12 mouse cellular contexts compared by ENCODE assay signal in the genomic region with DNA sequence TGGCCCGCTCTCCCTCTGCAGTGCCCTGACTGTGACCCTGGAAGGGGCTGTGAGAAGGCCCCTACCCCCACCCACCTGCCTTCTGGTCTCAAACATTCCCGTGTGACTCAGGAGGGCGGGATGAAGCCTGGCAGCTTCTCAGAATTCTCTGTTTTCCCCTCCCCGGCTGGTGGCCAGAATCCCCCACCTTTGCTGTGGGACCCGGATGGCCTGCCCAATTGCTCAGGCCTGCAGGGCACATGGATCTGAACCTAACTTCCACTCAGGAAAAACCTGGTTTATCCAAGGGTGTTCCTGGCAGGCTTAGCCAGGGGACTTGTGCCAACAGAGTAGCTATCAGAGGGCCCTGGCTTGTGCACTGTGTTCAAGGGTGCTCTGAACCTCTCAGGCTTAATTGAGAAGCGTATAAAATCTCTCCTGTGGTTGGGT.
DNase-seq lines count a peak whose midpoint lies in the region; ATAC-seq lines count a peak whose summit lies in the region.
"Had no signal": no experiment of that assay in that cellular context is flagged by ENCODE, and none has a peak within 500 bp of the region (broad histone marks: within the 10 kb centered on the region; RNA-seq: fewer than 3 reads in every experiment).

No protein-coding gene starts in this region.

- ATAC-seq in hindbrain, embryonic 13.5 days (ENCODE audit: low FRiP score): no peak
- no peak for ATAC-seq in hindbrain, embryonic 16.5 days
- peak; percentile 14; the same call in 1 of the 2 replicates for ATAC-seq in limb, embryonic 12.5 days (ENCODE audit: insufficient number of reproducible peaks, insufficient read depth, low FRiP score, low TSS enrichment, low read depth)
- ATAC-seq in CD4-positive, CD25-positive, alpha-beta regulatory T cell, adult 4 months: no peak

- H3K27ac ChIP-seq in hindbrain, embryonic 13.5 days: no peak overlapping the region
- no peak overlapping the region for H3K27ac ChIP-seq in hindbrain, embryonic 16.5 days (ENCODE audit: low read depth, low read length)
- H3K27ac ChIP-seq in limb, embryonic 12.5 days: peak overlapping the region; percentile 89
- H3K27ac ChIP-seq: midbrain, embryonic 12.5 days had no signal

- H3K4me3 ChIP-seq in hindbrain, embryonic 13.5 days: no peak overlapping the region
- H3K4me3 ChIP-seq in hindbrain, embryonic 16.5 days (ENCODE audit: low read length): no peak overlapping the region
- no peak overlapping the region for H3K4me3 ChIP-seq in limb, embryonic 12.5 days (replicated peaks)
- H3K4me3 ChIP-seq: midbrain, embryonic 12.5 days; stomach, embryonic 15.5 days had no signal

- WGBS in hindbrain, embryonic 13.5 days: 54% methylated on average over 6 of the region's 6 CpGs
- 50% methylated on average over 6 of the region's 6 CpGs for WGBS in hindbrain, embryonic 16.5 days
- WGBS in limb, embryonic 12.5 days: 44% methylated on average over 6 of the region's 6 CpGs

- 0 out of 2 replicates have a peak, but pooled peaks cover 3% of the 10 kb centered on the region for H3K27me3 ChIP-seq in hindbrain, embryonic 13.5 days
- H3K27me3 ChIP-seq in hindbrain, embryonic 16.5 days (replicated peaks; ENCODE audit: control insufficient read depth, insufficient read depth, low read length): no peaks in the 10 kb centered on the region
- H3K27me3 ChIP-seq in limb, embryonic 12.5 days: no peaks in the 10 kb centered on the region
- H3K27me3 ChIP-seq: midbrain, embryonic 12.5 days; stomach, embryonic 15.5 days had no signal

- H3K36me3 ChIP-seq in hindbrain, embryonic 13.5 days: no peaks in the 10 kb centered on the region
- H3K36me3 ChIP-seq in hindbrain, embryonic 16.5 days (ENCODE audit: control insufficient read depth, insufficient read depth, low read length): no peaks in the 10 kb centered on the region
- no peaks in the 10 kb centered on the region for H3K36me3 ChIP-seq in limb, embryonic 12.5 days
- H3K36me3 ChIP-seq: midbrain, embryonic 12.5 days; stomach, embryonic 15.5 days had no signal

- DNase-seq in adrenal gland, adult 2 months: peak; percentile 32
- DNase-seq in adrenal gland, adult 18-20 months (ENCODE audit: low spot score in 2 of 2): no peak
- DNase-seq in adrenal gland, postnatal 25 days: peak; percentile 25
- DNase-seq in thymus, postnatal 25 days: no peak
- DNase-seq: gastrocnemius, postnatal 25 days; kidney, adult 8-10 months had no signal

- peak overlapping the region; percentile 35; the same call in 1 of the 2 replicates for H3K9ac ChIP-seq in hindbrain, embryonic 13.5 days
- H3K9ac ChIP-seq in hindbrain, embryonic 16.5 days (ENCODE audit: low read depth, low read length): no peak overlapping the region
- H3K9ac ChIP-seq in limb, embryonic 12.5 days (replicated peaks): no peak overlapping the region
- H3K9ac ChIP-seq: midbrain, embryonic 12.5 days; stomach, embryonic 15.5 days had no signal

- peaks cover 44% of the 10 kb centered on the region for H3K4me1 ChIP-seq in hindbrain, embryonic 13.5 days (replicated peaks)
- peaks cover 19% of the 10 kb centered on the region for H3K4me1 ChIP-seq in hindbrain, embryonic 16.5 days (ENCODE audit: control insufficient read depth, insufficient read depth, low read depth, low read length)
- H3K4me1 ChIP-seq in limb, embryonic 12.5 days (replicated peaks): peaks cover 62% of the 10 kb centered on the region

- no peaks in the 10 kb centered on the region for H3K9me3 ChIP-seq in hindbrain, embryonic 13.5 days
- H3K9me3 ChIP-seq in hindbrain, embryonic 16.5 days (ENCODE audit: control insufficient read depth, low read length): no peaks in the 10 kb centered on the region
- H3K9me3 ChIP-seq in limb, embryonic 12.5 days: no peaks in the 10 kb centered on the region
- H3K9me3 ChIP-seq: midbrain, embryonic 12.5 days; stomach, embryonic 15.5 days had no signal

- no peak overlapping the region for H3K4me2 ChIP-seq in hindbrain, embryonic 13.5 days
- H3K4me2 ChIP-seq in hindbrain, embryonic 16.5 days (ENCODE audit: low read length): no peak overlapping the region
- no peak overlapping the region for H3K4me2 ChIP-seq in limb, embryonic 12.5 days
- H3K4me2 ChIP-seq: midbrain, embryonic 12.5 days; stomach, embryonic 15.5 days had no signal

Comparison
In these comparisons a context has a peak if more than half of its experiments do, and no peak if none do; other contexts are left out.
1. DNase-seq: peak in adrenal gland, adult 2 months (single experiment) and adrenal gland, postnatal 25 days (single experiment); none in adrenal gland, adult 18-20 months (0 of 2) and thymus, postnatal 25 days (single experiment).